In genomic region chr14:21399506-21399905, GRCm38 (mm10) we compare ENCODE assay signal across 18 mouse cellular contexts.
DNase-seq lines count a peak whose midpoint lies in the region.
"Had no signal": no experiment of that assay in that cellular context is flagged by ENCODE, and none has a peak within 500 bp of the region (broad histone marks: within the 10 kb centered on the region; RNA-seq: fewer than 3 reads in every experiment).

No protein-coding gene starts in this region.

- no peak overlapping the region for H3K4me3 ChIP-seq in heart, embryonic 10.5 days
- H3K4me3 ChIP-seq: embryonic facial prominence, embryonic 10.5 days; embryonic facial prominence, embryonic 12.5 days; forebrain, embryonic 13.5 days; forebrain, embryonic 15.5 days had no signal

- H3K4me1 ChIP-seq in heart, embryonic 10.5 days, result peaks cover 4% of the 10 kb centered on the region

- no peaks in the 10 kb centered on the region for H3K27me3 ChIP-seq in heart, embryonic 10.5 days (ENCODE audit: insufficient read depth, poor library complexity, severe bottlenecking)
- H3K27me3 ChIP-seq: embryonic facial prominence, embryonic 12.5 days; forebrain, embryonic 13.5 days; forebrain, embryonic 15.5 days had no signal

- no peaks in the 10 kb centered on the region for H3K9me3 ChIP-seq in heart, embryonic 10.5 days
- H3K9me3 ChIP-seq: embryonic facial prominence, embryonic 10.5 days; embryonic facial prominence, embryonic 12.5 days; forebrain, embryonic 13.5 days; forebrain, embryonic 15.5 days had no signal

- WGBS in heart, embryonic 10.5 days, result 92% methylated on average over 7 of the region's 7 CpGs

- H3K27ac ChIP-seq in heart, embryonic 10.5 days, result no peak overlapping the region
- H3K27ac ChIP-seq: embryonic facial prominence, embryonic 10.5 days; embryonic facial prominence, embryonic 12.5 days; forebrain, embryonic 15.5 days had no signal

- DNase-seq in heart, adult 11 months, result peak; percentile 49
- DNase-seq in heart, embryonic 10.5 days (ENCODE audit: low spot score), result no peak
- DNase-seq in ES-CJ7 (ENCODE audit: low read depth, low spot score) (peak; percentile 70), ZHBTc4 (ENCODE audit: low read depth, low spot score) (peak; percentile 78)
- no peak for DNase-seq in B cell, adult 2 months
- DNase-seq: adrenal gland, adult 8-10 months; adrenal gland, postnatal 14 days; adrenal gland, postnatal 36 days; cerebellum, adult 11-12 months; cerebellum, adult 2 months; cerebellum, adult 9-10 months; cerebellum, postnatal 10 days; cerebellum, postnatal 25 days; forebrain, postnatal 0 days had no signal

- H3K36me3 ChIP-seq in heart, embryonic 10.5 days, result peaks cover 11% of the 10 kb centered on the region; the same call in 1 of the 2 replicates
- H3K36me3 ChIP-seq: embryonic facial prominence, embryonic 10.5 days; embryonic facial prominence, embryonic 12.5 days; forebrain, embryonic 15.5 days had no signal

Comparison
In these comparisons a context has a peak if more than half of its experiments do, and no peak if none do; other contexts are left out.
1. DNase-seq: peak in heart, adult 11 months (single experiment), ES-CJ7 (single experiment) and ZHBTc4 (single experiment); none in heart, embryonic 10.5 days (single experiment) and B cell, adult 2 months (0 of 2).